Mouse (Mus musculus): Measurements from ENCODE around the gene Stxbp1.
A peak's percentile ranks its signal among the peaks of the same experiment; 100 is the strongest.

The Stxbp1 gene

DNA sequence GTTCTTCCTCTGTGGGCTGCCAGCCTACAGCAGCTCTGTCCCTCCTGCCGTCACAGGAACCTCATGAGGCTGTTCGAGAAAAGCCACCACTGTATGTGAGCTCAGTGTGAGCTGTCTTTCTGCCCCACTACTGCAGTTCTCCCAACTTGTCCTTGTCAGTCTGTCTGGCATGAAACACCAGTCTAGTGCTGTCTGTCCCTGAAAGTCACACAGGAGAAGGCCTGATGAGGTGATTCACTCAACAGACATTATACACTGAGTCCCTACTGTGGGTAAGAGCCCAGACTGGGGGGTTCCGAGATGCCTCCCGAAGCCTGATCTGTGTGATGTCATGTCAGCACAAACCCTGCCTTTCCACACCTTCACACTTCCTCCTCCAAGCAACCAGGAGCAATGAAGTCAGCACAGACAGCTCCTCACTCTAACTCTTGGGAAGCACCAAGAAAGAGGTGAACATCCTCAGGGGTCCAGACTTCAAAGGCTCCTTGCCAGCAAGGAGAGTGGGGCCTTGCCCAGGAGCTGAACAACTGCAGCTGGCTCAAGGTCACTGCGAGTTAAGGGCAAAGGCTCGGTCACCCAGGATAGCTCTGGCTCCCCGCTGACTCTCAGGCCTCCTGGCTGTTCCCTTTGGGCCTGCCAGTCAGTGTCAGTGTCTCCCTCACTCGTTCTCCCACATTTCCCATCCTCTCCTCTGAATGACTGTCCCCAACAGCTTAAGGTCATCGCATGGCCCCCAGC is 8.7 kb downstream of the Stxbp1 start:
- no peak for DNase-seq (ENCODE audit: low spot score)

- no peak for DNase-seq (ENCODE audit: low spot score)
Measured at GRCm38 (mm10) chr2:32835588-32835987, 11.5 kb downstream of the Stxbp1 start.

GRCm38 (mm10) chr2:32834496-32834895 is 12.5 kb downstream of the Stxbp1 start:
- DNase-seq (ENCODE audit: low spot score) = no peak

GRCm38 (mm10) chr2:32828979-32829676 is 17.9 kb downstream of the Stxbp1 start:
- DNase-seq (ENCODE audit: low spot score) = no peak

GRCm38 (mm10) chr2:32825796-32826195 is 21.2 kb downstream of the Stxbp1 start:
- DNase-seq (ENCODE audit: low spot score) = no peak

DNA sequence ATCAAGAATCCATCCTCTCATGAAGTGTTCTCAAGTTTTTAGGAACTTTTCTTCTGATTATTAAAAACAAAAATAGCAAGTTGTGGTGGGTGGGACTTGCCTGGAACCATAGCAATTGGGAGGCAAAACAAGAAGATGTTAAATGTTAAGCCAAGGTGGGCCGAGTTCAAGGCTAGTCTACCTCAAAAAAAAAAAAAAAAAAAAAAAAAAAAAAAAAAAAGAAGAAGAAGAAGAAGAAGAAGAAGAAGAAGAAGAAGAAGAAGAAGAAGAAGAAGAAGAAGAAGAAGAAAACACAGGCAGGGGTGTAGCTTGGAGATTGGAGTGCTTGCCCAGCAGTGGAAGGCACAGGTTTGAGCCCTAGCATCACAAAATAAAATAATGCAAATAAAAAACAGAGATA is 22.3 kb downstream of the Stxbp1 start:
- no peak for DNase-seq (ENCODE audit: low spot score)

- no peak for DNase-seq (ENCODE audit: low spot score)
Measured at GRCm38 (mm10) chr2:32824181-32824580, 22.9 kb downstream of the Stxbp1 start.

- DNase-seq (ENCODE audit: low spot score) = no peak
Measured at GRCm38 (mm10) chr2:32823579-32824154, 23.4 kb downstream of the Stxbp1 start.

DNA sequence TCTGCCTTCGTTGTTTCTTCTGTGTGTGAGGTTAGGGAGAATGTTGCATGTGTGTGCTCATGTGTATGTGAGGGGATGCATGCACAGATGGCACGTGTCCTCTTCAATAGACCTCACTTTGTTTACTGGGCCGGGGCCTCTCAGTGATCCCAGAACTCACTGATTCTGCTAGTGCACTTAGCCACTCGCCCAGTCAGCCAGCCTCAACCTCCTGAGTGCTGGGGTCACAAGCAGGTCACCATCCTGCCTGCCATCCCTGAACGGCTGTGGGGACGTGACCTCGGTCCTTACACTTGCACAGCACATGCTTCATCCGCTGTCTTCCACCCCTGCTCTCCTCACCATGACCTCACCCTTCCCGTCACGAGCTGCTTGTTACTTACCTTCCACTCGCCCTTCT is 23.9 kb downstream of the Stxbp1 start:
- DNase-seq (ENCODE audit: low spot score) = no peak

GRCm38 (mm10) chr2:32822643-32823042 is 24.4 kb downstream of the Stxbp1 start:
- DNase-seq (ENCODE audit: low spot score) = no peak

GRCm38 (mm10) chr2:32821041-32821802 is 25.8 kb downstream of the Stxbp1 start:
- DNase-seq (ENCODE audit: low spot score) = no peak

DNA sequence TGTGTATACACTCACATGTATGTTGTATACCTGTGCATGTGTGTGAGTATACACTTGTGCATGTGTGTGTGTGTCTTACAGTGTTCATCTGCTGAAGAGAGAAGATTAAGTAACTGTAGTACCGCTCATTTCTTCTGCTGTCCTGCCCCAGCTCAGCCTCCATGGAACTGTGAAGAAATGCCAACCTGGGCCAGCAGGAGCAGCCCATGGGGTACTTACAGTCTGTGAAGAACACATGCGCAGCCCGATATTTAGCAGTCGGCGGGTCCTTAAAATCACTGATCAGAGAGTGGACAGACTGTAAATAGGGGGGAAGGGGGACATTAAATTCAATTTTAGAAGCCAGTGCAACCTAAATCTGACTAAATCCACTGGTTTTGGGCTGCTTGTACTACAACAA is 28.8 kb downstream of the Stxbp1 start:
- no peak for DNase-seq (ENCODE audit: low spot score)

- DNase-seq (ENCODE audit: low spot score) = no peak
Measured at GRCm38 (mm10) chr2:32817589-32817988, 29.5 kb downstream of the Stxbp1 start.

- DNase-seq (ENCODE audit: low spot score) = no peak
Measured at GRCm38 (mm10) chr2:32816946-32817581, 30.0 kb downstream of the Stxbp1 start.

- no peak for DNase-seq (ENCODE audit: low spot score)
Measured at GRCm38 (mm10) chr2:32816497-32816896, 30.5 kb downstream of the Stxbp1 start.

GRCm38 (mm10) chr2:32811959-32812358 is 35.1 kb downstream of the Stxbp1 start:
- no peak for DNase-seq (ENCODE audit: low spot score)

DNA sequence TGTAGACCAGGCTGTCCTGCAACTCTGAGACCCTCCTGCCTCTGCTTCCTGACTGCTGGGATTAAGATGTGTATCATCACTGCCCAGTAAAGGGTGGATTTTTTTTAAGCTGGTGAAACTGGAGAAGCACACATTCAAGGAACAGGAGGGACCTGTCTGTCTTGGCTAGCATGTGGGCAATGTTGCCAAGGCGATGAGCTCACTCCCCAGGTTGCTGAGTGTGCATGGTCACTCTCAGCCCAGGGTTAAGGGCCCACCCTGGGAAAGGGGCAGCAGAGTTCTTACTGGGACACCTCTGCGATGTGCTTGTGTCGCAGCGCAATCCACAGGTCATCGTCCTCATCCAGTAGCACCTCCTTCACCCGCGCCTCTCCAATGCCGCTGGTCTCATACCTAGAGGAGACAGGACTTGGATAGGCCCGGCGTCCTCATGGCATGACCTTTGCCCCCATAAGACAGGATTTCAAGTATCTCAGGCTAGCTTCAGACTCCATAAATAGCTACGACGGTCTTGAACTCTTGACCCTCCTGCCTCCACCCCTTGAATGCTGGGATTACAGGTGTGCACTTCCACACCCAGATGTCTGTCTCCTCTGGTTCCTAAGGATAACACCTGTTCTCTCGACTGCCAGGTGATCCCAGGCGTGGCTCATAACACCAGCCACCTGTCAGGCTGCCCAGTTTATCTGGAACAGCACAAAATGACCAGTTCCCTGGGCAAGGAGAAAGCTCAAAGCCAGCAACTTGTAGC is 38.1 kb downstream of the Stxbp1 start:
- DNase-seq (ENCODE audit: low spot score) = no peak

DNA sequence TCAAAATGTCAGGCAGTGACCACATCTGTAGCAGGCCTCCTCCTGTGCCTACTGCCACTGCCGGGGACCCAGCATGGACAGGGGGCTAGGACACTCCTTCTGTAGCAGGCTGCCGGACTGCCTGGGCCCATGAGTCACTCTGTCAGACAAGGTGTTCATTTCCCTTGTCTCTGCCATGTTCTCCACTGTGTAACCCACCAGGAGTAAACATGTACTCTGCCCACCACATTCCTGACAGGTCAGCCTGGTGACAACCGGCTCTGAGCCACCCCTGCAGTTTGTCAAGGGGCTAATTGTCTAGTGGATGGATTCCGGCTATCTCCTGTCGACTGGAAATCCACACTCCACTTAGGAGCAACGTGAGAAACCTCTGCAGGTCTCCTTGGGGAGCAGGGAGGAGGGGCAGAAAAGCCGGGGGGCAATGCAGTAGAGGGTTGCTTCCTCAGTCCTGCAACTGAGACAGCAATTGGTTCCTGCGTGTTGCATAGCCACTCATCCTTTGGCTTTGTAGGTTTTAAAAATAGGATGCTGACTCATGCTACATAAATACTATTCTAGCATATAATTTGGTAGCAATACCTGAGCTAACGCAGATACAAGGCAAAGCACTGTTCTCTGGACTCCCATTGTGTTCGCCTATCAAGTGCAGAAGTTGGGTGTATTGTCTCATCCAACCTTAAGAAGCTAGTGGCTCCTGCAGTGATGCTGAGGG is 48.6 kb downstream of the Stxbp1 start:
- no peak for DNase-seq (ENCODE audit: low spot score)

- no peak for DNase-seq (ENCODE audit: low spot score)
Measured at GRCm38 (mm10) chr2:32795748-32796418, 51.2 kb downstream of the Stxbp1 start.

GRCm38 (mm10) chr2:32791297-32791696 is 55.7 kb downstream of the Stxbp1 start:
- DNase-seq (ENCODE audit: low spot score) = peak; percentile 43

All from testis, postnatal 14 days (tissue).